In genomic region chr7:118706051-118706450, GRCm38 (mm10) we compare ENCODE assay signal across 7 mouse cellular contexts. TPM values are rescaled to one million over a fixed set of nuclear protein-coding genes. Genes with fewer than 3 reads are reported as not detected.
A peak's percentile ranks its signal among the peaks of the same experiment; 100 is the strongest.
DNase-seq lines count a peak whose midpoint lies in the region; ATAC-seq and TF ChIP-seq lines count a peak whose summit lies in the region.

No protein-coding gene starts in this region.

- peak overlapping the region; percentile 87 for H3K4me3 ChIP-seq in lung, embryonic 14.5 days (ENCODE audit: low read depth, low read length)
- H3K4me3 ChIP-seq in forebrain, embryonic 10.5 days: peak overlapping the region; percentile 85
- peak overlapping the region; percentile 75 for H3K4me3 ChIP-seq in neural tube, embryonic 15.5 days (replicated peaks)

- H3K27ac ChIP-seq in lung, embryonic 14.5 days (ENCODE audit: low read depth): no peak overlapping the region; the same call in 1 of the 2 replicates
- peak overlapping the region; percentile 95 for H3K27ac ChIP-seq in forebrain, embryonic 10.5 days
- peak overlapping the region; percentile 94 for H3K27ac ChIP-seq in neural tube, embryonic 15.5 days (replicated peaks)

- 0 out of 2 replicates have a peak, but pooled peaks cover 6% of the 10 kb centered on the region for H3K4me1 ChIP-seq in lung, embryonic 14.5 days (ENCODE audit: insufficient read depth)
- H3K4me1 ChIP-seq in forebrain, embryonic 10.5 days: peaks cover 34% of the 10 kb centered on the region
- H3K4me1 ChIP-seq in neural tube, embryonic 15.5 days: peaks cover 32% of the 10 kb centered on the region

- H3K36me3 ChIP-seq in lung, embryonic 14.5 days (ENCODE audit: insufficient read depth): peaks cover 3% of the 10 kb centered on the region; the same call in 1 of the 2 replicates
- H3K36me3 ChIP-seq in forebrain, embryonic 10.5 days (replicated peaks): peaks cover 25% of the 10 kb centered on the region
- H3K36me3 ChIP-seq in neural tube, embryonic 15.5 days: 0 out of 2 replicates have a peak, but pooled peaks cover 3% of the 10 kb centered on the region

- H3K4me2 ChIP-seq in lung, embryonic 14.5 days: peak overlapping the region; percentile 70
- peak overlapping the region; percentile 57 for H3K4me2 ChIP-seq in neural tube, embryonic 15.5 days

- TF ChIP-seq CTCF in lung, embryonic 14.5 days (IDR thresholded peaks at IDR 0.05; ENCODE audit: low read depth): no peak

- peak; percentile 9; the same call in 1 of the 2 replicates for ATAC-seq in lung, embryonic 14.5 days (ENCODE audit: insufficient read depth)
- peak; percentile 16; the same call in 1 of the 2 replicates for ATAC-seq in neural tube, embryonic 15.5 days (ENCODE audit: low FRiP score)
- no peak for ATAC-seq in CD4-positive, CD25-positive, alpha-beta regulatory T cell, adult 4 months

- DNase-seq in lung, embryonic 14.5 days: no peak
- DNase-seq in lung, postnatal 25 days (ENCODE audit: low spot score): no peak
- no peak for DNase-seq in forebrain, embryonic 10.5 days (ENCODE audit: extremely low spot score, low spot score)
- peak; percentile 35 to 51 for DNase-seq in kidney, postnatal 25 days
- DNase-seq in left cerebral cortex, adult 18-20 months (ENCODE audit: low spot score in 2 of 2): no peak

- 30% methylated on average over 6 of the region's 6 CpGs for WGBS in lung, embryonic 14.5 days
- 37% methylated on average over 6 of the region's 6 CpGs for WGBS in forebrain, embryonic 10.5 days
- 30% methylated on average over 6 of the region's 6 CpGs for WGBS in neural tube, embryonic 15.5 days

- H3K27me3 ChIP-seq in lung, embryonic 14.5 days (ENCODE audit: insufficient read depth, low read length): no peaks in the 10 kb centered on the region
- no peaks in the 10 kb centered on the region for H3K27me3 ChIP-seq in forebrain, embryonic 10.5 days (ENCODE audit: poor library complexity, severe bottlenecking)
- H3K27me3 ChIP-seq in neural tube, embryonic 15.5 days (replicated peaks): no peaks in the 10 kb centered on the region

- no peaks in the 10 kb centered on the region for H3K9me3 ChIP-seq in lung, embryonic 14.5 days (ENCODE audit: low read depth, low read length)
- H3K9me3 ChIP-seq in forebrain, embryonic 10.5 days: no peaks in the 10 kb centered on the region
- no peaks in the 10 kb centered on the region for H3K9me3 ChIP-seq in neural tube, embryonic 15.5 days (replicated peaks)

- H3K9ac ChIP-seq in lung, embryonic 14.5 days: peak overlapping the region; percentile 83; the same call in 1 of the 2 replicates
- H3K9ac ChIP-seq in neural tube, embryonic 15.5 days (replicated peaks): peak overlapping the region; percentile 88; the same call in 1 of the 2 replicates

RNA-seq across cellular contexts. Expression of gene Gde1, which starts 0.5 kb away (rescaled TPM):
- 102 and 106 TPM in 2 replicates for polyA plus RNA-seq in lung, embryonic 14.5 days (2014; fragmentation: Nextera tagmentation; extraction: Ambion mirVana)
- 76.1 and 82.2 TPM in 2 replicates for polyA plus RNA-seq in forebrain, embryonic 10.5 days (2016; fragmentation: Nextera tagmentation; extraction: Ambion mirVana)
- polyA plus RNA-seq in neural tube, embryonic 15.5 days (2015; fragmentation: Nextera tagmentation; extraction: Ambion mirVana): 210 and 240 TPM in 2 replicates
- 10 to 100 TPM; 15.9 to 17.9 TPM for polyA plus RNA-seq in CD4-positive, CD25-positive, alpha-beta regulatory T cell, adult 4 months (2017; shearing (Covaris generic))
- 100 to 1,000 TPM; 241 to 246 TPM for total RNA-seq in left cerebral cortex, adult 18-20 months (2021)

RNA-seq across cellular contexts. Expression of gene Ccp110, which starts 6.3 kb away (rescaled TPM):
- polyA plus RNA-seq in lung, embryonic 14.5 days (2014; fragmentation: Nextera tagmentation; extraction: Ambion mirVana): 12.0 and 13.5 TPM in 2 replicates
- 44.2 and 45.9 TPM in 2 replicates for polyA plus RNA-seq in forebrain, embryonic 10.5 days (2016; fragmentation: Nextera tagmentation; extraction: Ambion mirVana)
- 24.4 and 29.3 TPM in 2 replicates for polyA plus RNA-seq in neural tube, embryonic 15.5 days (2015; fragmentation: Nextera tagmentation; extraction: Ambion mirVana)
- polyA plus RNA-seq in CD4-positive, CD25-positive, alpha-beta regulatory T cell, adult 4 months (2017; shearing (Covaris generic)): 1 to 10 TPM; 4.7 to 7.7 TPM
- total RNA-seq in left cerebral cortex, adult 18-20 months (2021): 10 to 100 TPM; 45.8 to 51.7 TPM

RNA-seq across cellular contexts. Expression of gene Vps35l, which starts 34.0 kb away (rescaled TPM):
- polyA plus RNA-seq in lung, embryonic 14.5 days (2014; fragmentation: Nextera tagmentation; extraction: Ambion mirVana): 63.4 and 66.3 TPM in 2 replicates
- polyA plus RNA-seq in forebrain, embryonic 10.5 days (2016; fragmentation: Nextera tagmentation; extraction: Ambion mirVana): 63.1 and 67.2 TPM in 2 replicates
- 83.2 and 91.9 TPM in 2 replicates for polyA plus RNA-seq in neural tube, embryonic 15.5 days (2015; fragmentation: Nextera tagmentation; extraction: Ambion mirVana)
- polyA plus RNA-seq in CD4-positive, CD25-positive, alpha-beta regulatory T cell, adult 4 months (2017; shearing (Covaris generic)): 100 to 1,000 TPM in 1 of 2 experiments, 10 to 100 TPM in 1; 67.3 to 132 TPM
- total RNA-seq in left cerebral cortex, adult 18-20 months (2021): 10 to 100 TPM; 50.4 to 61.4 TPM

Comparison
In these comparisons a context has a peak if more than half of its experiments do, and no peak if none do; other contexts are left out.
1. DNase-seq: peak in kidney, postnatal 25 days (2 of 2); none in lung, embryonic 14.5 days (single experiment), lung, postnatal 25 days (single experiment), forebrain, embryonic 10.5 days (single experiment) and left cerebral cortex, adult 18-20 months (0 of 2).
2. Peak in every context shown above with its lines, with median percentiles within 50 percentile points of each other: H3K4me3 ChIP-seq.